Mouse (Mus musculus) lung, postnatal 14 days (tissue): ENCODE measurements around the gene Dnase1.
"Not testable (repeated sequence)": the region's sequence is repeated elsewhere in the genome, so short reads cannot be mapped to it uniquely, and the experiment has no call there.

Experiments
- DNase-seq: peaks from one replicate; pipeline ENCODE4 v3.0.0; 2021

Gene Dnase1

GRCm38 (mm10) chr16:4045524-4045923 is 8.8 kb downstream of the Dnase1 start:
- no peak for DNase-seq

DNA sequence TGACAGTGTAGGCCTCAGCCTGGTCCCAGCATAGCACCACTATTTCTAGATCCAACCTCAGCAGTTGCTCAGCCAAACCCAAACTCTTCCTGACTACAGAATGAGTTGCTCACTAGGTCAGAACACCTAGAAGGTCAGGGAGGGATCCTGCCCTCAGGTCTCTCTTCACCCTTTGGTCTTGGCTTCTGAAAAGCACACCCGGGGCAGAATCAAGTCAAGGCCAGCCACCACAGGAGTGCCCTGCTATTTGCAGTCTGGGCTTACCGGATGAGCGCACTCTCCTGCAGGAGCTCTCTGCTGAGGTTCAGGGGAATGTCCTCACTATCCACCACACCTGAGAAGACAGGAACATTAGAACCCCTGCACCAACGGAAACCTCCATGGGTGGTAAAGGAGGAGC is 15.9 kb downstream of the Dnase1 start:
- DNase-seq = no peak

DNA sequence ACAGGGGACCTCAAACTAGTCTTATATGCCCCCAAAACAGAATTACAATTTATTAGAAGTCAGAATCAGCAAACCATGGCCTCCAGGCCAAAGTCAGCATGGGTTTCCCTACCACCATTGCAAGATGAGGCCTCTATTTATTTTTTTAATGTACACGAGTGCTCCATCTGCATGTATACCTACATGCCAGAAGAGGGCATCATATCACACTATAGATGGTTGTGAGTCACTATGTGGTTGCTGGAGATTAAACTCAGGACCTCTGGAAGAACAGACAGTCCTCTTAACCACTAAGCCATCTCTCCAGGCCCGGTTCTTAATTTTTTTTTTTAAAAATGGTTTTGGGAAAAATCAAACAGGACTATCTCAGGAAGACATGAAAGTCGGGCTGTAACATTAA is 17.1 kb downstream of the Dnase1 start:
- DNase-seq = no peak

- no peak for DNase-seq
Measured at GRCm38 (mm10) chr16:4064945-4065344, 28.2 kb downstream of the Dnase1 start.

DNA sequence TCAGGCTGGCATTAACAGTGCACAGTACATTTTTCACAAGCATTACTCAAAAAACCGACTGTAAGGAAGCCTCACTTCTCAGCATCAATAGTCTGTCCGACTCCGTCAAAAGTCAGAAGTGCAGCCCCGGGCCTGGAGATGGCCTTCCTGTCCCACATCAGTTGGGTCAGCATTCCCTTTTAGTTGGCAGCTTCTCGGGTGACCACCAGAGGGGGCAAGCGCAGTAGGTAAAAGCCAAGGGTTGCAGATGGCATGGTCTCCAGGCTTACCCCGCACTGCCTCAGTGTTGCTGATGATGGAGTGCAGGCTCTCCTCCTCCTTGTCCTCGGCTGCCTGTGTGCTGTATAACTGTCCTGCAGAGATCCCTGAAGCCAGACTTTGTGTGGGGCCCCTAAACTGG is 31.8 kb downstream of the Dnase1 start:
- DNase-seq = peak; percentile 76

DNA sequence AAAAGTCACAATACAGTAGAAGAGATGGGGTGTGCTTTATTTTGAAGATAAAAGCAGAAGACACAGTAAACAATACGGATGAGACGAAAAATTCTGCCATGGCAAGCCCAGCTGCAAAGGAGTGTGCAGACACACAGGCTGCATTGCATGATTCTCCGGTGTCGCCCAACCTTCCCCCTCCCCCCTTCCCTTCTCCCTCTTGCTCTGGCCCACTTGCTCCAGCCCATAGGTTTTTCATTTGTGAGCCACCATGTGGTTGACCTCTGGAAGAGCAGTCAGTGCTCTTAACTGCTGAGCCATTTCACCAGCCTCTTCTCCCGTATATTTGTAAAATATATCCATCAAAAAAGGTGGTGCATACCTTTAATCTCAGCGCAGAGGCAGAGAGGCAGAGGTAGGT is 37.6 kb downstream of the Dnase1 start:
- no peak for DNase-seq

GRCm38 (mm10) chr16:4074836-4075235 is 38.1 kb downstream of the Dnase1 start:
- no peak for DNase-seq

- peak; percentile 95 for DNase-seq
Measured at GRCm38 (mm10) chr16:4077384-4078061, 40.8 kb downstream of the Dnase1 start, which contains the start of gene Trap1. TSS of gene Trap1 (minus strand) at chr16:4077827.

DNA sequence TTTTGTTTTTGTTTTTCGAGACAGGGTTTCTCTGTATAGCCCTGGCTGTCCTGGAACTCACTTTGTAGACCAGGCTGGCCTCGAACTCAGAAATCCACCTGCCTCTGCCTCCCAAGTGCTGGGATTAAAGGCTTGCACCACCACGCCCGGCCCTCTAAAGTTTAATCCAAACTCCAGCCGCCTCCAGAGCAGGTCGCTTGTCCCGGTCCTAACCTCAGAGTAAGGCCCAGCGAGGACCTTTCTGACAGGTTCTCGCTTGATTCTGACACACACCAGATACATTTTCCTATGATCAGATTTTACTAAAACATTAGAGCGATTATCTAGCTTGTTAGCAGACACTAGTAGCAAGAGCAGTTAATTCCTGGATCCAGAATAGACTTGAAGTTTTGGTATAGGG is 41.6 kb downstream of the Dnase1 start:
- not testable (repeated sequence) for DNase-seq

GRCm38 (mm10) chr16:4079656-4080055 is 42.9 kb downstream of the Dnase1 start:
- DNase-seq = peak; percentile 10

GRCm38 (mm10) chr16:4080419-4080818 is 43.7 kb downstream of the Dnase1 start:
- DNase-seq = not testable (repeated sequence)

GRCm38 (mm10) chr16:4085051-4085450 is 48.3 kb downstream of the Dnase1 start:
- no peak for DNase-seq

DNA sequence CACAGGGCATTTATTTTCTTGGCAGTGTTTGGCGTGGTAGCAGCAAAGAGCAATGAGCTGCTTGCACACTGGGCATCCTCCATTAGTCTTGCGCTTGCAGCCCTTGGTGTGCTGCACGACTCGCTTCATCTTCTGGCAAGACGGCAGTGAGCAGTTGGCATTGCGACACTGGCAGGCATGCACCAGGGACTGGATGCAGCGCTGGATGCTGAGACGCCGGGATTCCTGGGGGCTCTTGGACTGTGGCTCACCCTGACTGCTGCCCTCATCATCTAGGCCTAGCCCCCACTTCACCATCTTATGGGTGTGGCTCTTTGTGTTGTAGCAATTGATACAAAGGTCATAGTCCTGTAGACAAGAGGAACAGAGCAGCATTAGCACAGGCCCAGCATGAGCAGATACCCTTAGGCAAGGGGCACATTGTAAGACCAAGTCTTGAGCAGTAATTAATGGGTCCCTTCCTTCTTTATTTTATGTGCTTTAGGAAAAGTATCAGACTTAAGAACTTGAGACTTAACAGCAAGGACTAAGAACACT is 49.2 kb downstream of the Dnase1 start:
- no peak for DNase-seq

DNA sequence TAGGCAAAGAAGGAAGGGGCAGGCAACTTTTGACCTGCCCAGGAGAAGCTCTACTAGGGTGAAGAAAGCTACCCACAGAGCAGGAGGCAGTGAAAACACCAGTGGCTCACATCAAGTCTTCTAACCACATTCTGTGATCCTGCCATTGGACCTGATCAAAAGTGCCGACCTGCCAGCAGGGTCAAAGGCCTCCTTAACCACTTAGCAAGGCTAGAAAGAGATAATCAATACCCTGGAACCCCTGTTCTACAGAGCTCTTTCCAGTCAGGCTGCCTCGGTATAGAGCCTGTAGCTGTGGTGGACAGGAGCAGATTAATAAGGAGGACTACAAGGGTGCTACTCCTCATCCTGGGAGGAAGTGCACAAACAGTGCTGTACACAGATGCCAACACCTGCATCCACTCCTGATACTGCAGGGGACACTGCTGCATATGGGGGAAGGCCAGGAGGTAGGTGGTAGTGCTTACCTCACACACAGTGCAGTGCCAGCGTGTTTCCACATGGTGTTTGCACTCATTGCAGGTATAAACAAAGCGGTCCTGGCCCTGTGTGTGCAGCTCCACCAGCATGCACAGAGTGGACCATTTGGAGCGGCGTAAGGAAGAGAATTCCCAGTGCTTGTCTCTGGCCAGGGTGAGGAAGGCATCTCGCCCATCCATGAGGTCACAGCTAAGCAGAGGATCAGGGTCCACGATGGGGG is 50.6 kb downstream of the Dnase1 start:
- DNase-seq = no peak
